Mouse (Mus musculus) liver, adult 10 weeks (tissue): ENCODE results near the gene Mettl21e. TPM values are rescaled to one million over a fixed set of nuclear protein-coding genes. Genes with fewer than 3 reads are reported as not detected.

ENCODE experiments used
- polyA plus RNA-seq: library from polyadenylated mRNA; stranded (reverse); fragments of 350-450 nt; fragmentation: Illumina TruSeq; extraction: RNeasy Lipid Tissue Mini Kit (QIAGEN cat#74804); gene quantifications from one replicate; pipeline ENCODE4 v1.2.3, GENCODE M21; 2014; ENCODE audit warnings: low read depth, low replicate concordance

Gene Mettl21e
- not detected for polyA plus RNA-seq

GRCm38 (mm10) chr1:44218876-44219275 lies at the start of gene Mettl21e:
TSS of gene Mettl21e (minus strand) at chr1:44218961.

Other genes with a start within 250 kb of the Mettl21e start
- not detected for gene Mettl21c, start 198.9 kb downstream of the Mettl21e start, polyA plus RNA-seq
- 0.05 TPM for gene Gm8251, start 157.0 kb downstream of the Mettl21e start, polyA plus RNA-seq
- 25.1 TPM for gene Tex30, start 116.5 kb downstream of the Mettl21e start, polyA plus RNA-seq
- 10.6 TPM for gene Kdelc1, start 100.2 kb downstream of the Mettl21e start, polyA plus RNA-seq
- gene Bivm, start 100.0 kb downstream of the Mettl21e start, polyA plus RNA-seq = 24.4 TPM
- gene Ercc5, start 71.2 kb downstream of the Mettl21e start, polyA plus RNA-seq = 15.0 TPM